Mouse (Mus musculus) small intestine, adult 2 months (tissue): Measurements from ENCODE around the gene Dpysl5.

Source experiments
- CTCF ChIP-seq: fragments of 200-500 bp; IDR thresholded peaks from 2 replicates; pipeline ENCODE4 v1.5.1; 2012; ENCODE audit warnings: low read depth, mild to moderate bottlenecking, control low read depth, inconsistent platforms, low read length, moderate library complexity, mixed read lengths; ENCODE audit not compliant: insufficient replicate concordance, insufficient read length; ENCODE audit errors: extremely low read depth
- POLR2A ChIP-seq: fragments of 200-500 bp; IDR thresholded peaks from 2 replicates; pipeline ENCODE4 v1.6.1; 2012; ENCODE audit warnings: low read depth, mild to moderate bottlenecking, control low read depth, inconsistent platforms, low read length, moderate library complexity

GRCm38 (mm10) chr5:30755215-30755614 is 43.9 kb downstream of the Dpysl5 start:
- TF ChIP-seq CTCF: no peak
- no peak for TF ChIP-seq POLR2A
